Mouse (Mus musculus): ENCODE data around the gene Nubpl. TPM values are rescaled to one million over a fixed set of nuclear protein-coding genes. Genes with fewer than 3 reads are reported as not detected.

Nubpl gene
- polyA plus RNA-seq, 1 experiment from 2014 or later, result 6.3 TPM

GRCm38 (mm10) chr12:52298683-52299082 lies 201.1 kb downstream of the Nubpl start:
- H3K4me1 ChIP-seq (replicated peaks; ENCODE audit: control insufficient read depth, insufficient read depth, low read length), result peaks cover 8% of the 10 kb centered on the region
- no peaks in the 10 kb centered on the region for H3K27me3 ChIP-seq (ENCODE audit: control insufficient read depth, insufficient read depth, low read length)
- H3K9ac ChIP-seq, result no peak overlapping the region
- WGBS, result 39% methylated on average over 1 of the region's 1 CpGs
- no peak overlapping the region for H3K4me2 ChIP-seq (replicated peaks)
- no peak overlapping the region for H3K4me3 ChIP-seq (replicated peaks; ENCODE audit: low read length)
- H3K9me3 ChIP-seq (ENCODE audit: control insufficient read depth, low read length), result no peaks in the 10 kb centered on the region
- no peaks in the 10 kb centered on the region for H3K36me3 ChIP-seq (replicated peaks; ENCODE audit: control insufficient read depth, insufficient read depth)
- H3K27ac ChIP-seq, result no peak overlapping the region
- DNase-seq (ENCODE audit: low spot score) (no peak), ATAC-seq (ENCODE audit: low FRiP score) (no peak)

DNA sequence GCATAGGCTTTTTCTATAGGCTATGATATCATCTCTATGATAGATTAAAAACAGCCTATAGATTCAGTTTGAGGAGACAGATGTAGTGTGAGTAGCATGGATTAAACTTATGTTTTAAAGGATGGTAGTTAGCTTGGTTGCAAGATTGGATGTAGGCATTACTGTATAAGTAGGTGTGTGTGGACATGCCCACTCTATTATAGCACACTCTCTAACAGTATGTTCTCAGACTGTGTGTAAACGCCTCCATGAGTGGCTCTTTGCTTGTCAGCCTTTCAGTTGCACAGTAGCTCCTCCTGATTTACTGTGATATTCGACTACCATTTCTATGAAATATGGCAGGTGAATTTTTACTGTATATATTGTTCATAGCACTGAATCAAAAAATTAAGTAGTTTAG lies 205.4 kb downstream of the Nubpl start:
- no peaks in the 10 kb centered on the region for H3K4me1 ChIP-seq (replicated peaks; ENCODE audit: control insufficient read depth, insufficient read depth, low read length)
- no peaks in the 10 kb centered on the region for H3K27me3 ChIP-seq (ENCODE audit: control insufficient read depth, insufficient read depth, low read length)
- no peak overlapping the region for H3K4me3 ChIP-seq (replicated peaks; ENCODE audit: low read length)
- DNase-seq (ENCODE audit: low spot score), result no peak
- no peak overlapping the region for H3K27ac ChIP-seq
- H3K9me3 ChIP-seq (ENCODE audit: control insufficient read depth, low read length), result no peaks in the 10 kb centered on the region
- H3K9ac ChIP-seq, result no peak overlapping the region
- H3K4me2 ChIP-seq (replicated peaks), result no peak overlapping the region
- ATAC-seq (ENCODE audit: low FRiP score), result no peak
- no peaks in the 10 kb centered on the region for H3K36me3 ChIP-seq (replicated peaks; ENCODE audit: control insufficient read depth, insufficient read depth)
- 96% methylated on average over 2 of the region's 2 CpGs for WGBS

DNA sequence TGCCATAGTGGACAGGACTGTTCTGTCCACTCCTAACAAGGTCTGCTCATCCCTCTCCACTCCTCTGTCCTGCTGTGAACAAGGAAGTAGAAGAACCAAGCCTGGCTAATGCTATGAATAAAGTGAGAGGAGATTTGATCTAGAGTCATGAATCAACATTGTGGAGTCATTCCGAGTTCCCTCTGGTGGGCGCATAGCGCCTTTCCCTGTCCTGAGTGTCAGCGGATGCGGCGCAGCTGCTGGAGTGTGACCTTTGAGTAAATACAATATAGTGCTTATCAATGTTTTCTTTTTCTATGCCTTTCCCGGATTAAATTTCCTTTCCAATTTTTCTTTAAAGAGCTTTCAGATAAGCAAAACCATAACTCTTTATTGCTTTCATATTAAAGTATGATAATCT lies 208.8 kb downstream of the Nubpl start:
- WGBS, result 88% methylated on average over 7 of the region's 7 CpGs
- Histone ChIP-seq H3K4me1 (replicated peaks; ENCODE audit: control insufficient read depth, insufficient read depth, low read length) (no peaks in the 10 kb centered on the region), H3K9ac (no peak overlapping the region), H3K27me3 (ENCODE audit: control insufficient read depth, insufficient read depth, low read length) (no peaks in the 10 kb centered on the region), H3K9me3 (ENCODE audit: control insufficient read depth, low read length) (no peaks in the 10 kb centered on the region), H3K4me3 (replicated peaks; ENCODE audit: low read length) (no peak overlapping the region), H3K27ac (no peak overlapping the region), H3K36me3 (replicated peaks; ENCODE audit: control insufficient read depth, insufficient read depth) (no peaks in the 10 kb centered on the region), H3K4me2 (replicated peaks) (no peak overlapping the region)
- ATAC-seq (ENCODE audit: low FRiP score) (no peak), DNase-seq (ENCODE audit: low spot score) (no peak)

- no peak overlapping the region for H3K9ac ChIP-seq
- H3K4me3 ChIP-seq (replicated peaks; ENCODE audit: low read length), result no peak overlapping the region
- 0 out of 2 replicates have a peak, but pooled peaks cover 3% of the 10 kb centered on the region for H3K9me3 ChIP-seq (ENCODE audit: control insufficient read depth, low read length)
- ATAC-seq (ENCODE audit: low FRiP score) (no peak), DNase-seq (ENCODE audit: low spot score) (no peak)
- 85% methylated on average over 10 of the region's 10 CpGs for WGBS
- H3K27ac ChIP-seq, result no peak overlapping the region
- no peaks in the 10 kb centered on the region for H3K27me3 ChIP-seq (ENCODE audit: control insufficient read depth, insufficient read depth, low read length)
- no peak overlapping the region for H3K4me2 ChIP-seq (replicated peaks)
- no peaks in the 10 kb centered on the region for H3K4me1 ChIP-seq (replicated peaks; ENCODE audit: control insufficient read depth, insufficient read depth, low read length)
- H3K36me3 ChIP-seq (replicated peaks; ENCODE audit: control insufficient read depth, insufficient read depth), result no peaks in the 10 kb centered on the region
These were observed 209.9 kb downstream of the Nubpl start for GRCm38 (mm10) chr12:52307331-52307982.

GRCm38 (mm10) chr12:52308628-52309027 lies 211.1 kb downstream of the Nubpl start:
- Histone ChIP-seq H3K4me2 (replicated peaks) (no peak overlapping the region), H3K4me1 (replicated peaks; ENCODE audit: control insufficient read depth, insufficient read depth, low read length) (no peaks in the 10 kb centered on the region), H3K36me3 (replicated peaks; ENCODE audit: control insufficient read depth, insufficient read depth) (no peaks in the 10 kb centered on the region), H3K27me3 (ENCODE audit: control insufficient read depth, insufficient read depth, low read length) (no peaks in the 10 kb centered on the region), H3K27ac (no peak overlapping the region), H3K9ac (no peak overlapping the region), H3K9me3 (ENCODE audit: control insufficient read depth, low read length) (peaks cover 13% of the 10 kb centered on the region), H3K4me3 (replicated peaks; ENCODE audit: low read length) (no peak overlapping the region)
- WGBS, result 91% methylated on average over 7 of the region's 7 CpGs
- ATAC-seq (ENCODE audit: low FRiP score) (no peak), DNase-seq (ENCODE audit: low spot score) (no peak)

DNA sequence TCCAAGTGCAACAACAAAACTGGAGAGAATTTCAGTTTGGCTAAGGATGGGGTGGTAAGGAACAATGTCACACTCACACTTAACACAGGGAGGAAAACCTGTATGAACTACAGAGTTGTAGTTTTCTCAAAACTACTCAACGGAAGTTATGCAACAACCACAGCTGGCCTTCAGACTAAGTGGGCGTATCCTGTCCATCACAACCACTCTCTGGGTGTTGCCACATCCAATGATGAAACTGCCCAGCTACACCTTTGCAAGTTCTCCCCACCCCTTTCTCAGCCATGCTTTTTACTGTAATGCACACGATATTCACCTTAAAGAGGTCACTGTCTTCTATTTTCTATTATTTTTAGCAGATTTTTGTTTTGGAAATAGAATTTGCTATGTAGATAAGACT lies 217.3 kb downstream of the Nubpl start:
- Histone ChIP-seq H3K4me1 (replicated peaks; ENCODE audit: control insufficient read depth, insufficient read depth, low read length) (no peaks in the 10 kb centered on the region), H3K9ac (no peak overlapping the region), H3K27ac (no peak overlapping the region), H3K9me3 (ENCODE audit: control insufficient read depth, low read length) (peaks cover 13% of the 10 kb centered on the region), H3K4me3 (replicated peaks; ENCODE audit: low read length) (no peak overlapping the region), H3K27me3 (ENCODE audit: control insufficient read depth, insufficient read depth, low read length) (no peaks in the 10 kb centered on the region), H3K4me2 (replicated peaks) (no peak overlapping the region), H3K36me3 (replicated peaks; ENCODE audit: control insufficient read depth, insufficient read depth) (no peaks in the 10 kb centered on the region)
- ATAC-seq (ENCODE audit: low FRiP score) (no peak), DNase-seq (ENCODE audit: low spot score) (no peak)
- WGBS, result 94% methylated on average over 3 of the region's 3 CpGs

DNA sequence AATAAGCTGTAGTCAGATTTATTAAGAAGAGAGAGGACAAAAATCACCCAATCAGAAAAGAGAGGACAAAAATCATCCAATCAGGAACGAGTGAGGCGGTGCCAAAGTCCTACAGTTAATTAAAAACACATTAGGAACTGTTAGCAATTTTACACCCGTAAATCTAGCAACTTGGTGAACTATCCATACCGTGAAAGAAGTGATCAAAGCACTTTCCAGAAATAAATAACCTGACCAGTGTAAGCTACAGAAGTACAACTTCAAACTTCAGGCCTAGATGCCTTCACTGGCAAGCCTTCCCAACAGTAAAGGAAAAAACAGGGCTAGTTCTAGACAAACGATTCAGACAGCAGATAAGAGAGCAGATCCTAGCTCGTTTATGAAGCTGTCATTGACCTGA lies 220.1 kb downstream of the Nubpl start:
- Histone ChIP-seq H3K9me3 (ENCODE audit: control insufficient read depth, low read length) (peaks cover 9% of the 10 kb centered on the region), H3K27ac (no peak overlapping the region), H3K4me2 (replicated peaks) (no peak overlapping the region), H3K4me3 (replicated peaks; ENCODE audit: low read length) (no peak overlapping the region), H3K27me3 (ENCODE audit: control insufficient read depth, insufficient read depth, low read length) (no peaks in the 10 kb centered on the region), H3K9ac (no peak overlapping the region), H3K36me3 (replicated peaks; ENCODE audit: control insufficient read depth, insufficient read depth) (no peaks in the 10 kb centered on the region), H3K4me1 (replicated peaks; ENCODE audit: control insufficient read depth, insufficient read depth, low read length) (no peaks in the 10 kb centered on the region)
- ATAC-seq (ENCODE audit: low FRiP score) (no peak), DNase-seq (ENCODE audit: low spot score) (no peak)
- WGBS, result 83% methylated on average over 6 of the region's 6 CpGs

DNA sequence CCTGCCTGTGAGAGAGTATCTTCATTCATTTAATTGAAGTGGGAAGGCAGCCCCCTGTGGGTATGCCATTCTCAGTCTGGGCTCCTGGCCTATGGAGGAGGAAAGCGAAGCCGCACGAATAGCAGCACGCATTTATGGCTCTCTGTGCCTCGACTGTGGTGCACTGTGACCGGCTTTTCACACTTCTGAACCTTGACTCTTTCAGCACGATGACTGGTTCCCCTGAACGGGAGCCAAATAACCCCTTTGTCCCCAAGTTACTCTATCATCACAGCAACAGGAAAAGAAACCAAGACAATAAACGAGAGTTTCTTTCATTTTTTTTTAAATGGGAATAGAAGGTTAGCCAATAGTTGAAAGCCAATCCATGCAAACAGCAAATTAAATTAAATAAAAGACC lies 220.9 kb downstream of the Nubpl start:
- Histone ChIP-seq H3K27me3 (ENCODE audit: control insufficient read depth, insufficient read depth, low read length) (no peaks in the 10 kb centered on the region), H3K4me1 (replicated peaks; ENCODE audit: control insufficient read depth, insufficient read depth, low read length) (no peaks in the 10 kb centered on the region), H3K9me3 (ENCODE audit: control insufficient read depth, low read length) (peaks cover under 1% of the 10 kb centered on the region), H3K27ac (no peak overlapping the region), H3K36me3 (replicated peaks; ENCODE audit: control insufficient read depth, insufficient read depth) (no peaks in the 10 kb centered on the region), H3K4me2 (replicated peaks) (no peak overlapping the region), H3K9ac (no peak overlapping the region), H3K4me3 (replicated peaks; ENCODE audit: low read length) (no peak overlapping the region)
- DNase-seq (ENCODE audit: low spot score) (no peak), ATAC-seq (ENCODE audit: low FRiP score) (no peak)
- WGBS, result 64% methylated on average over 9 of the region's 9 CpGs

GRCm38 (mm10) chr12:52319156-52319555 lies 221.6 kb downstream of the Nubpl start:
- Histone ChIP-seq H3K27ac (no peak overlapping the region), H3K27me3 (ENCODE audit: control insufficient read depth, insufficient read depth, low read length) (no peaks in the 10 kb centered on the region), H3K9me3 (ENCODE audit: control insufficient read depth, low read length) (no peaks in the 10 kb centered on the region), H3K4me1 (replicated peaks; ENCODE audit: control insufficient read depth, insufficient read depth, low read length) (no peaks in the 10 kb centered on the region), H3K4me2 (replicated peaks) (no peak overlapping the region), H3K9ac (no peak overlapping the region), H3K36me3 (replicated peaks; ENCODE audit: control insufficient read depth, insufficient read depth) (no peaks in the 10 kb centered on the region), H3K4me3 (replicated peaks; ENCODE audit: low read length) (no peak overlapping the region)
- WGBS, result 87% methylated on average over 6 of the region's 6 CpGs
- no peak for ATAC-seq (ENCODE audit: low FRiP score)
- no peak for DNase-seq (ENCODE audit: low spot score)

DNA sequence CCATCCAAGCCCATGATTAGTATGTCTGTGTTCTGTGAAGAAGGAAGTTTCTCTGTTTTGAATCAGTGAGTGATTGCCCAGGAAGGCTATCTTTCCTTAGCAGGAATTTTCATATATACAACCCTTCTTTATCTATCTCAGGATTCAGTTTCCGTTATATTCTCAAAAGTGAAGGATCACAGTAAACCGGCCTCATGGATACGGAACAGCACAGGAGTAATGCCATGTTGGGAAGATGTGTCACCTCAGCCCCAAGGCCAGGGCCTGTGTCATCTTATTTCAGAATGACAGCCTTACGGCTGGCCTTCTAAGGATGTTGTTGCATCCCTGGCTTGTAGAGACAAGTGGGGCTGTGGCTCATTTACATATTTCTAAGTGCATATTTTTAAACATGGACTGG lies 231.0 kb downstream of the Nubpl start:
- Histone ChIP-seq H3K4me1 (replicated peaks; ENCODE audit: control insufficient read depth, insufficient read depth, low read length) (no peaks in the 10 kb centered on the region), H3K36me3 (replicated peaks; ENCODE audit: control insufficient read depth, insufficient read depth) (no peaks in the 10 kb centered on the region), H3K9me3 (ENCODE audit: control insufficient read depth, low read length) (no peaks in the 10 kb centered on the region), H3K27ac (no peak overlapping the region), H3K4me3 (replicated peaks; ENCODE audit: low read length) (no peak overlapping the region), H3K4me2 (replicated peaks) (no peak overlapping the region), H3K9ac (no peak overlapping the region), H3K27me3 (ENCODE audit: control insufficient read depth, insufficient read depth, low read length) (no peaks in the 10 kb centered on the region)
- 95% methylated on average over 4 of the region's 4 CpGs for WGBS
- ATAC-seq (ENCODE audit: low FRiP score) (no peak), DNase-seq (ENCODE audit: low spot score) (no peak)
